Mouse (Mus musculus): ENCODE data around the gene Pitpnc1.

Gene Pitpnc1

DNA sequence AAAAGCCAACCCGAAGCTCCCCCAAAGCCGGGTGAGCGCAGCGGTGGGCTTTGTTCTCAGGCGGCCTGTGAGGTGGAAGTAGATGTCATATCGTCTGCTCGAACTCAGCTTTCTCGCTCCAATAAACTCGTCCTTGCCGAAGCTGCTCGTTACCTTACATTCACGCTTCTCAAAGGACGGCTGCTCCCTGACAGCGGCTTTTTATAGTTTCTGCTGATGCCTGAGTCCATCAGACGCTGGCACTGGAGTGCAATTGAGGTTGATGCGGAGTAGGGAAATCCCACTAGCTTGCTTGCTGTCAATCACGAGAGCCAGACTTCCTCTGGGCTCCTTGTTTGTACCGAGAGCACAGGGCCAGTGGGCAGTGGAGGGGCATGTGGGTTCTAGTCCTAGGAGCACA, 147.3 kb downstream of the Pitpnc1 start:
- no peak for DNase-seq

DNA sequence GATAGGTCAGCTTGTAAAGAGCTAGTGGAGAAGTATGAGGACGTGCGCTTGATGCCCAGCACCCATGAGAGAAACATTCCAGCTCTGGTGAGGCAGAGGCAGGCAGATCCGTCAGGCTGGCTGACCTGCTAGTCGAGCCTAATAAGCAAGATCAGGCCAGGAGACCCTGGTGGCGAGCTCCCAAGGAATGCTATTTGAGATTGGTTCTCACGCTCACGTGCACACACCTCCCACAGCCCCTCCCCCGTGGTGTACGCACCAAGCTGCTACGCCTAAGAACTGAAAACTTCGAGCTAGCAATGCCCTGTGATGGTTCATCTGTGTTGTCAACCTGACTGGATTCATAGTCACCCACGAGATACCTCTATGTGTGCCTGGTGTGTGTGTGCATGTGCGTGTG, 148.3 kb downstream of the Pitpnc1 start:
- DNase-seq = no peak

DNA sequence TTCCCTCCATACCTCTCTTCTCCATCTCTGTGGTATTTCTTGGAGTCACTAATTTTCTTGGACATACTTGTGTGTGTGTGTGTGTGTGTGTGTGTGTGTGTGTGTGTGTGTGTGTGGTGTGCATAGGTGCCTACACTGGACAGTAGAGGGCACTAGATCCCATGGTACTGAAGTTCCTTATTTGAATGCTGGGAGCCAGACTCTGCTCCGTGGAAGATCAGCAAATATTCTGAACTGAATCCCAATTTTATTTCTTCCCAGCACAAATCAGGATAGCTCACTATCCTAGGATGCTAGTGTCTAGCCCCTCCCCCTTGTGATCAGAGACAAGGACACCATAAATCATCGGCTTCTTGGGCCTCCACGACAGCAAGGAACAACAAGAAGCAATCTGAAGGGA, 148.7 kb downstream of the Pitpnc1 start:
- no peak for DNase-seq

DNA sequence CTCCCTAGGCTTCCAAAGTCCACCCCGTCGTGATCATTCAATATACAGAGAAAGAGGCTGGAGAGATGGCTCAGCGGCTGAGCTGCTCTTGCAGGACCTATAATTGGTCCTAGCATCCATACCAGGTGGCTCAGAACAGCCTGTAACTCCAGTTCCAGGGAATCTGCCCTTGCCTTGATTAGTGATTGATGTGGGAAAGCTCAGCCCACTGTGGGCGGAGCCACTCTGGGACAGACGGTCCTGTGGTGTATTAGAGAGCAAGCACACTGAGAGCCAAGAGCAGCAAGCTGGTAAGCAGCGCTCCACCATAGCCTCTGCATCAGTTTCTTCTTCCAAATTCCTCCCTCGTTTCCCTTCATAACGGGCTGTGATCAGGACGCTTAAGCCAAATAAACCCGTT, 150.6 kb downstream of the Pitpnc1 start:
- DNase-seq = no peak

DNA sequence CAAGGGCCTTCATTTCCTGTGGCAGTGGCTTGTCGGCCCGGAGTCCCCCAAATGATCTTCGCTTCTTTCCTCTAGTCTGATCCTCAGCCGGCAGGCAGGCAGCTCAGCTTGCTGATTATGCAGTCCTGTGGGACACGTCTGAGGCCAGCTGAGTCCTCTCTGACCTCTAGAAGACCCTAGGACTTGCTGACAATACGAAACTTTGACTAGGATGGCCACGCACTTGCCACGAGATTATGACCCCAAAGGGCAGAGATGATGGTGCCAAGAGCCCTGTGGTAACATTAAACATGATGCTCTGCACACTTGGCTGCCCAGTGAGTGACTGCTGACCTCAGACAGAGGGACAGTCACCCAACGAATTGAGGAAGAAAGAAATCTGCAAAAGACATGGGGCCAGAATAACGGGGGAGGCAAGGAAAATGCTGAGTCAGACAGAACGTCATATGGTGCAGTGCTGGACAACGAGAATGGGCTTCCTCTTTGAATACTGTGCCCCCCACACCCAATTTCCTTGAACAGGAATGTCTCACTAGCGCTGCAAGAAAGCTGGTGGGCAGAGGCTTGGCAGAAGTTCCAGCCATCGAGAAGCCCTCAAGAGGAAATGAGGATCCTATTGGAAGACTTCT, 152.7 kb downstream of the Pitpnc1 start:
- no peak for DNase-seq

DNA sequence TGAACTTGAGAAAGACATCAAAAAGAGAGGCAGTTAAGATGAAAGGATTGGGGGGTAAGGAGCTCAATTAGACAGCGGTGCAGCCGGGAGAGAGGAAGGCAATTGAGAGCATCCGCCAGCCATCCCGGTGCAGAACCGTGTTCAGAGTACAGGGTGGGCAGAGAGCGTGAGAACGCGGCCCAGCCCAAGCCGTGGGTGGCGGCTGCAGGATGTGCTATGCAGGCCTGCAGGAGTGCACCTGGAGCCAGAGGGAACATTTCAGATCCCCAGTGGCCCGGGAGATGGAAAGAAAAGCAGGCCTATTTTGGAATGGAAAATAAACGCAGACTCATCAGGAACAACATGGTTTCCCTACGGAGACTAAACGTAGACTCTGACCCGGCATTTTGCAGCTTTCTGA, 155.0 kb downstream of the Pitpnc1 start:
- no peak for DNase-seq

DNA sequence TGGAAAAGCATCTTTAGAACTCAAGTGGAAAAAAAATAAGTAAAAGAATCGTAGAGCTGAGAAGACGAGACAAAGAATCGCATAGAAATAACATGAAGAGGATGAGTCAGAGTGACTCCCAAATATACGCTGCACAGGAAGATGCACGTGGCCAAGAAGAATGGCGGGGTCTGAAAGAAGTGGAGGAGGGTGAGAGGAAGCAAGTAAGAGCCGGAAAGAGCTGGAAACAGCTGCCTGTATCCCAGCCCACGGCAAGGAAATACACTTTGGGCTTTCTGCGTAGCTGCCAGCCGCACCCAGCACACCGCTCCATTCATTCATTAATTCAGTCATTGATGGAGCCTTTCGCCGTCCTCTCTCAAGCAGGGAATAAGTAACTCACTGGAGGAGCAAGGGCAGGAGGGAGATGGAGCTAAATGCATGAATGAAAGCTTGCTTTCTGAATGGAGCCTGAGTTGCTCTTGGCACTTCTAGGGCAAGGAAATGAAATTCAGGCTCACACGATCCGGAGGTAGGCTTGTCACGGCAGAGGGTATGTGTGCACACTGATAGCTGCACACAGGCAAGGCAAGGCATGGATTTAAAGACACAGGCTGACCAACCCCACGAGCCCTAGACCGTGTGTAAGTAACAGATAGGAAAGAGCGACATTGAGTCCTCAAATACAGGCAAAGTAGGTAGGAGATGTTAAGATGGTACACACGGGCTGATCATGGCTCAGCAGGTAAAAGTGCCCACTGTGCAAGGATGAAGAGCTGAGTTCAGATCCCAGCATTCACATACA, 160.0 kb downstream of the Pitpnc1 start:
- no peak for DNase-seq

DNA sequence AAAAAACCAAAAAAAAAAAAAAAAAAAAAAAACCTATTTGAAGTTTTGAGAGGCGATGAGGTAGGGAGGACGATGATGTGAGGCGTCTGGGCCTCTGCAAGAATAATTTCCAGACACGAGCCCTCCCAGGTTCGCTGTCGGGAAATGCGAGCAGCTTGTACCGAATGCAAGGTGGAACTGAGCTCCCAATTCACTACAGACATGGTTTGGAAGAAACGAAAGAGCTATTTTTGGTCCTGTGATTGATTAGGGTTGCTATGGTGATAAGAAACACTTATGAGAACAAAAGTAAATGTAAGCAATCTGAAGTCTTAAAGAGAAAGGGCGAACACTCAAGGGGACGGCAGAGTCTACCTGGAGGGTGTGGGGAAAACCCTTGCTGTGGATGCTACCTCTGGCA, 164.3 kb downstream of the Pitpnc1 start:
- DNase-seq = no peak

DNA sequence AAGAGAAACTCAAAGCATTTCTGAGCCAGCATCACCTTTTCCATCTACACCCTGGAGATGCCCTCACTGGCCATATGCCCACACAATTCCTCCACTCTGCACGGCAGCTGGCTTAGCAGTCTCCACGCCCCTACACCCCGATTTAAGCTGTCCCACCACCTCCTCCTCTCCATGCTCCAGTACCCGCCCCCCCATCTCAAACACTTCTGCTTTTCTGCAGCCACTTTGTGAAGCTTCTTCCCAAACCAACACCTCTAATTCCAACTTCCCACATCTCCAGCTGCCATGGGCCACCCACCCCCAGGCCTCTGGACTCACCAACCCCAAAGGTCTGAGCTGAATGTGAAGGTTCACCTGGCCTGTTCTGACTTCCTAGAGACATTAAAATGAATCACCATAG, 168.4 kb downstream of the Pitpnc1 start:
- DNase-seq = no peak

DNA sequence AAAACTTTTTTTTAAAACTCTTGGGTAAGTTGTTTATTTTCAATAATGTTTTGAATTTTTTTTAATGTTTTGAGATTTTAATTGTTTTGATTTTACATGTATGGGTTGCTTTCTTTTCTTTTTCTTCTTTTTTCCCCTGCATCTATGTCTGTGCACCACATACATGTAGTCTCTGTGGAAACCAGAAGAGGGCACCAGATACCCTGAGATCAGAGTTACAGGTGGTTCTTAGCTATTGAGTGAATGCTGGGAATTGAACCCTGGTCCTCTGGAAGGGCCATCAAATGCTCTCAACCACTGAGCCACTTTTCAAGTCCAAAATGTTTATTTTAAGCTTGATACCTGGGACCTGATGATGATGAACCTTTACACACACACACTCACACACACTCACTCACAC, 170.3 kb downstream of the Pitpnc1 start:
- DNase-seq = no peak

DNA sequence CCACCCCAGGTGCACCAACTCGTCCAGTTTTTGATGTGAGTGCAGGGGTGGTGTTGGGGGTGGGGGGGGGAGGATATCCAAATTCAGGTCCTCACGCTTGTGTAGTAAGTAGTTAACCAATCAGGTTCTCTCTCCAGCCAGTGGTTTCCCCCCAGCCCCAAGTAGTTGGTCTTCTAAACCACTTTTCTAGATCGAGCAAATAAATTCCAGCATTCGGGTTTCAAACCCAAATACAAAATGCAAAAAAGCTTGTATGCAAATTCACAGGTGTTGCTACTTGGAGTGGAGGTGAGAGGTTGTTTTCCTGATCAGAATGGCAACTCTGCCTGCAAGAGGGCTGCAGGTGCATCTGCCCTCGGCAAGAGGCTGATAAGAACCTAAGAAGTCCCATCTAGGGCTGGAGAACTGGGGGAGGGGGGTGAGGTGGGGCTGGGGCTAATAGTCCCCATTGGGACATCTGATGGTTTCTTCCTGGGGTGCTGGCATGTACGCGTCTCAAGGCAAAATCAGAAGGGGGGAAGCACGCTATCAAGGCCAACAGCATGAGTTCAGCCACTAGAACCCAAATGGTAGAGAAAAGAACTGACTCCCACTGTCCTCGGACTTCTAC, 170.9 kb downstream of the Pitpnc1 start:
- DNase-seq = no peak

DNA sequence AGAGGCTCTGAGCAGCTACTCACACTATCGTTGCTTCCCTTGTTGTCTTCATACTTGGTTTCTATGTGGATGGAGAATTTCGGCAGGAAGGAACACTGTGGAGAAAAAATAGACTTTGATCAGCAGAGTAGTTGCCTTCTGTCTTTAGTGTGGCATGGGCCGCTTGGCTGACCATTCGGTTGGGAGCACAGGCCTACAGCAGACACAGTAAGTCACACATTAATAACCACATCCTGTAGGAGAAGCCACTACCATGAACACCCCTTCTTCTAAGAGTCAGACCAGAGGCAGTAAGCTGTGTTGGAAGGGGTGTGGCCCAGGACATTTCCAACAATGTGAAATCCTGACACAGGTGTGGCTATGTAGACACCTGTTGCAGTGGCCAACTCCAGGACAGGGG, 174.3 kb downstream of the Pitpnc1 start:
- DNase-seq = no peak

DNA sequence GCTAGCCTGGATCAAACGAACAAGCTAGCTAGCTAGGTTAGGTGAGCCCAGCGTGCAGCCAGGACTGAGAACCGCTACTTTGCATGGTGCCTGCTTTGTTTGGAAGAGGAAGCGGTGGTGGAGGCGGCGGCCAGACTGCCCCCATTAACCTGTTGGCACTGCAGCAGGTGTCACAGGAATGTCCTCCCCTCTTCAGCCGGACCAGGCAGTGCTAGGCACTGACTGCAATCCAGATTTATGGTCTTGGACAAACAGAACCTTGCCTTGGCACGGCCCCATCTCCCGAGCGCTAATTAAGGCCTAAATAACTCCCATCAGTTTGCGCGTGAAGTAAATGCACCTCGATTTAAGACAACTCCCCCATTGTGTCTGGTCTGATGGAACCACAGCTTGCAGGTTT, 178.5 kb downstream of the Pitpnc1 start:
- peak; percentile 29 for DNase-seq

DNA sequence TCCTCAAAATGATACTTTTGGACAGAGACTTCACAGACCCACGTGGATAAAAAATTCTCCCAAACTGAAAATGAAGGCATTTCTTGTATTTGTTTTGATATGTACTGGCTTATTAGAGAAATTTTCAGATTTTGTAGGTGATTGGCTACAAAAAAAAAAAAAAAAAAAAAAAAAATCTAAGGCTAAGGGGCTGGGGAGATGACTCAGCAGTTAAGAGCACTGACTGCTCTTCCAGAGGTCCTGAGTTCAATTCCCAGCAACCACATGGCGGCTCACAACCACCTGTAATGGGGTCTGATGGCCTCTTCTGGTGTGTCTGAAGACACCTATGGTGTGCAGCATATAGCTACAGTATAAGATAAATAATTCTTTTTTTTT, 182.3 kb downstream of the Pitpnc1 start:
- DNase-seq = no peak

DNA sequence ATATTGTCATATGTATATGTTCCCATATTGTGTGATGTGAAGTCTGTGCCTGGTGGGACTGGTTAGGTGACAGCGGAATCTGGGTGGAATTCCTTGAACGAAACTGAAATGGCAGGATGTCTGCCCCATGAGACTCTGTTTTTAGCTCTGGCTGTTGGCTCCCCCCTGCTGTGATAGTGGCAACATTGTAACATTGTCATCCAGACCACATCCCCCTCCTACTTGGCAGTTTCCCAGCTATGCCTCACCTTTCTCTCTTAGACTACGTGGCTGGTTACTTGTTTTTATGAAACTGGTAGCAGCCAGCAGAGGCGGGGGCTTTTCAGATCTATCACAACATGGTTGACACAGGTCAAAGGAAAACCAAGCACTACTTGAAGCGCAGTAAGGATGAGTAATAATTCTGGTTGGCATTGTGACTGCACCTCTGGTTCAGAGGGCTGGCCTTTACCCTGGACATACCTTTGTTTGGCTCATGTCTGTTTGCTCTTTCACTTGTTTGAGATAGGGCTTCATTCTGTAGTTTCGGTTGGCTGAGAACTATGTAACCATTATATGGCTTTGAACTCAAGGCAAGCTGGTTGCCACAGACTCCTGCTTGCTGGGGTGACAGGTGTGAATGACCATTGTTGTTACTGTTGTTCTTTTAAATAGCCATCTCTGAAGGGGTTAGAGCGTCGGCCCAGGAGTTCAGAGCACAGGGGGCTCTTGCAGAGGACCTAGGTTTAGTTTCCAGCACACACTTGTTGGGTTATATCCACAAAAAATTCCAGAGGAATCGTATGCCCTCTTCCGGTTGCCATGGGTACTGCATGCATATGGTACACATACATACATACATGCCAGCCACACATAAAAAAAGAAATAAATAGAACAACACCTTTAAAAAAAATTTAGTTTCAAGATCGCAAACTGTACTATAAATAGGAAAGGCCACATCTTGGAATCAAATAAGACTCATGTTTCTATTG, 183.0 kb downstream of the Pitpnc1 start:
- DNase-seq = no peak

DNA sequence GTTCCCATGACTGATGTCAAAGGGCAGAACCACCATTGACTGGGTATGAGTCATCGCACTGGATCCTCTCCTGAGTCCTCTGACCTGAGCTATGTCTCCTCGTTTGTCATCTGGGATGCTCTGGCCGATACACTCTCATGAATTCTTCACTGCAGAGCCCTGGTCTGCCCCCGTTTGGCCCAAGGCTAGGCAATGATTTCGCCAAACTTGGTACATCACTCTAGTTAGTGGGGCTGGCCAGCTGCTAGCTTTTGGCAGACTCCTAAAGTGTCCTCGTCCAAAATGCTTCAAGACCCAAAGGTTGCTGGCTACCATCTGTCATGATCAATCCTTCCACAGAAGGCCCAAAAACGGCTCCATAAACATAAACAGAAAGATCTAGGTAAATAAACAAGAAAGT, 184.8 kb downstream of the Pitpnc1 start:
- peak; percentile 30 for DNase-seq

DNA sequence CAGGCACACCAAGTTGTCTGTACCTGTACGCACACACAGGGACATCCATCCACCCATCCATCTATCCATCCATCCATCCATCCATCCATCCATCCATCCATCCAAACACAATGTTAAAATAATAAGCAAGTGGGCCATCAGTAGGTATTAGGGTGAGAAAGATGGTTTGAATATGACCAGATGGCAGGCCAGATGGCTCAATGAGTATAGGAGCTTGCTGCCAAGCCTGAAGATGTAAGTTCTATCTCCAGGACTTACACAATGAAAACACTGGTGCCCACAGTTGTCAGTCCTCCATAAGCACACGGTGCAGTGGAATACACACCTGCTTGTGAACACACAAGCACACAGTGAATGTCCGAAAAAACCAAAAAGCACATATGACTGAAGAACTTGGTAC, 186.9 kb downstream of the Pitpnc1 start:
- DNase-seq = peak; percentile 52

DNA sequence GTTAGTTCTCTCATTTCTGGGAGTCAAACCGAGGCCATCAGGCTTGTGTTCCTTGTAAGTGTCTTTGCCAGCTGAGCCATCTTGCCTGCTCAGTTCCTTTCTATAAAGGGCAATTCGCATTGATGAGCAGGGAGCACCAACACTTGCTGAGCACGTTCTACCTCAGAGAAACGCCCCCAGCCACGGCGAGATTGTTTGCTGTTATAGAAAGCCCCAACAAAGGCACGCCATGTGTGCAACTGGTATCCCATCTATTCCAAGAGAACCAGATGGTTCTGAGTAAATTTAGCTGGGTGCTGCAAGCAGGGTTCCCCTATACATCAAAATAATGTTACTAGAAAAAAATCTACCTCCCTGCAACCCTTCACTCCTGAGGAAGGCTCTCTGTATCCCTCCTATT, 188.0 kb downstream of the Pitpnc1 start:
- DNase-seq = no peak

DNA sequence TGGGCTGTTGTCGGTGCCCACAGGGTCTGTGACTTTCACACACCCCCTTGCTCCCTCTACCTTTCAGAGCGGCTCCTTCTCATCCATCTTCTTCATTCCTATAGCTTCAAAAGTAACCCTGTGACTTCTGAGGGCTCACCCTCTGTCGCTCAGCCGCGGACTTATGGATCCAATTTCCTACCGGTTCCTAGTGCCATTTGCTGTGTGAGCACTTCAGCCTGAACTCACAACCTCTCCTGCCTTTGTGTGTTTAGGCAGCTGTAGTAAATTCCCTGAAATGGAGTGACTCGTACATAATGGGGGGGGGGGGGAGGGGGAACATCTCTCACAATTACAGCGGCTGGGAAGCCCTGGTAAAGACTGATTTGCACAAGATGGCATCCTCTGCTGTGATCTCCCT, 191.2 kb downstream of the Pitpnc1 start:
- no peak for DNase-seq

DNA sequence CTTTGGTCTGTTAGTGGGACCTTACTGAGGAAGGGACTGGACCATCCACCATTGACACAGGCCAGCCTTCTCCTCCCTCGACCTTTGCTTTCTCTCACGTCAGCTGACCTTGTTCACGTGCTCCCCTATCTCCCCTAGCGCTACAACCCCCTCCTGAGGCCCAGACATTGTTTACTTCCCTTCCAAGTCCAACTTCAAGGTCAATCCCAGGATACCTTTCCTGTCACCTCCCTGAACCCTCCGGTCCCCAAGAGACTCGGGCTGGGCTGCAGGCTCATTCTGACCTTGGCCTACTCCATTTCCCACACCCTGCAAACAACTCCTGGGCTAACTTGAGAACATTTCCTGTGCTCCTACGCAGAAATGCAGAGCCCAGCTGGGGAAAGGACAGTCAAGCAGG, 193.6 kb downstream of the Pitpnc1 start:
- DNase-seq = no peak

DNA sequence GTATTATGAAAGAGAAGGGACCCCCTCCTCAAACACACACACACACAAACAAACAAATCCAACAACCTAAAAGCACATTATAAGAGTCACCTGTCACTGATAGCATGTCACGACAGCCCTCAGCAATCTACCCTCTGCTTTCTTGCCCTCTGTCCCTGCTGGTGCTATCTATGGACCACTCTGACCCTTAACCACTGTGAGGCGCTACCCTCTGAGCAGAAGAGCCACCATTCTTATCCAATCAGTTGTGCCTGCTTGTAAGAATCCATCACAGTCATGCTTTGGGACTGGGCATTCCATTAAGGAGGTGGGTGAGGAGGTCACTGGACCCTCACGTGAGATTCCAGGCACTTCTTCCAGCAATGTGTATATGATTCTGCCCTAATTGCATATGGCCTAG, 194.2 kb downstream of the Pitpnc1 start:
- DNase-seq = no peak

DNA sequence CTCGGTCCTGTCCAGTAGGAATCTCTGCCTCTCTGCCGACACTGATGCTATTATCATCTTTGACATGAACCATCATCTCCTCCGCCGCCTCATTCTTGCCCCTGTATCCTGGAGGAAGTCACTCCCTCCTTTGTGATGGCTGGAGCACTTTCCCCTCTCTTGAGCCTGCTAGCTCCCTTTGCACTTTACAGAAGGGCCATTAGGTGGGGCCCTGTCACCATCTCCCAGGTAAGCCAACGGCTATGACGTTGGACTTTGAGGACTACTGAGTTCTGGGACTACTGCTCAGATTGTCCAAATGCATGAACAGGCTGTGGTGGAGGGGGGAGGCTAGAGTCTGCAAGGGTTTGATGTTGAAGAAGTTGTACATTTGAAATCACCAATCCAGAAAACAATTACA, 194.6 kb downstream of the Pitpnc1 start:
- DNase-seq = peak; percentile 75

DNA sequence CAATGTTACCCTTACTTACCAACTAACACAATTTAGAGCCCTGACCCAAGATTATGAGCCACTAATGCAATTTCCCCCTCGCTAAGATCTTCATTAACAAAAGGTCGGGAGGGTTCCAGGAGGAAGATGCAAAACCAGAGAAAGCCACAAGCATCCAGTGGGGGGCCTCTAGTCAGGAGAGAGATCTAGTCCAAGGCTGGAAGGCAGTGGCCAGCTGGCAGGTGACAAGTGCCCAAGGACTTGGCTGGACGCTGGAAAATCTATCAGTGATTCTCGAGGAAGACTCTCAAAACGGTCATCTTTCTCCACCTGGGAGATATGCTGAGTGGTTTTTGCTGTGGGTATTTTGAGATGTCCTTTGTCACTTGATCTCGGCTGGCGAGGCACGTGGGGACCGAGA, 196.3 kb downstream of the Pitpnc1 start:
- no peak for DNase-seq

Data from cerebellum, adult 8-10 months (tissue).